Mouse (Mus musculus): ENCODE data around the gene Tymp. TPM values are rescaled to one million over a fixed set of nuclear protein-coding genes. Genes with fewer than 3 reads are reported as not detected.

Gene Tymp
- polyA plus RNA-seq, 1 experiment from 2014 or later: 1.4 TPM

DNA sequence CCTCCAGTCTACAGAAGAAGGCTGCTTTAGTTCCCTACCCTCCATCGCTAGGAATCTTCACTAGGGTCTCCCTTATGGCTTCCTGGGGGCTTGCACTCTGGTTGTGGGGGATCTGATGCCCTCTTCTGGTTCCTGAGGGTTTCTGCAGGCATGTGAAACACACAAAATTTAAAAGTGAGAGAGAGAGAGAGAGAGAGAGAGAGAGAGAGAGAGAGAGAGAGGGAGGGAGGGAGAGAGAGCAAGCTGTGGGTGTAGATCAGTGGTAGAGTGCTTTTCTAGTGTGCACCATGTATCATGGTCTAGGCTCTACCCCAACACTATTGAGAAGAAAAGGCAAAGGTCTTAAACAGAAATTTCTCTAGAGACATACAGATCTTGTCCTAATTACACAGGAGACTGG lies 35.2 kb downstream of the Tymp start:
- H3K4me1 ChIP-seq: no peaks in the 10 kb centered on the region
- H3K4me3 ChIP-seq: no peak overlapping the region
- H3K9me3 ChIP-seq: no peaks in the 10 kb centered on the region
- H3K36me3 ChIP-seq: no peaks in the 10 kb centered on the region
- no peak for DNase-seq (ENCODE audit: low spot score)
- 41% methylated on average over 1 of the region's 1 CpGs for WGBS
- no peak overlapping the region for H3K27ac ChIP-seq
- no peaks in the 10 kb centered on the region for H3K27me3 ChIP-seq (ENCODE audit: insufficient read depth, poor library complexity, severe bottlenecking)

GRCm38 (mm10) chr15:89340136-89340535 lies 36.7 kb downstream of the Tymp start:
- 75% methylated on average over 3 of the region's 3 CpGs for WGBS
- Histone ChIP-seq H3K4me1 (no peaks in the 10 kb centered on the region), H3K27ac (no peak overlapping the region)

DNA sequence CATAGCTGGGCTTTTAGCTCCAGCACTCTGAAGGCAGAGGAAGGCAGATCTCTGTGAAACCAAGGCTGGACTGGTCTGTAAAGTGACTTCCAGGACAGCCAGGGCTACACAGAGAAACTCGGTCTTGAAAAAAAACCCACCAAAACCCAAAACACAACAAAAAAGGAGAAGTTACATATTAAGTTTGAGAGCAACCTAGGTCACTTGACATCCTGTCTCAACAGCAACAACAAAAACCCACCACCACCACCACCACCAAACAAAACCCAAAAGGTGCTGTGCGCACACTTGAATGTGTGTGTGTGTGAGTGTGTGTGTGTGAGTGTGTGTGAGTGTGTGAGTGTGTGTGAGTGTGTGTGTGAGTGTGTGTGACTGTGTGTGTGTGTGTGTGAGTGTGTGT lies 37.1 kb downstream of the Tymp start:
- H3K4me1 ChIP-seq: no peaks in the 10 kb centered on the region
- H3K9me3 ChIP-seq: no peaks in the 10 kb centered on the region
- 85% methylated on average over 2 of the region's 2 CpGs for WGBS
- H3K27me3 ChIP-seq (ENCODE audit: insufficient read depth, poor library complexity, severe bottlenecking): no peaks in the 10 kb centered on the region
- H3K36me3 ChIP-seq: no peaks in the 10 kb centered on the region
- H3K27ac ChIP-seq: no peak overlapping the region
- no peak for DNase-seq (ENCODE audit: low spot score)
- no peak overlapping the region for H3K4me3 ChIP-seq

More at GRCm38 (mm10) chr15:89340136-89340535, 36.7 kb downstream of the Tymp start:
- H3K4me3 ChIP-seq: no peak overlapping the region
- DNase-seq (ENCODE audit: low spot score): no peak
- no peaks in the 10 kb centered on the region for H3K36me3 ChIP-seq
- no peaks in the 10 kb centered on the region for H3K9me3 ChIP-seq
- H3K27me3 ChIP-seq (ENCODE audit: insufficient read depth, poor library complexity, severe bottlenecking): no peaks in the 10 kb centered on the region

DNA sequence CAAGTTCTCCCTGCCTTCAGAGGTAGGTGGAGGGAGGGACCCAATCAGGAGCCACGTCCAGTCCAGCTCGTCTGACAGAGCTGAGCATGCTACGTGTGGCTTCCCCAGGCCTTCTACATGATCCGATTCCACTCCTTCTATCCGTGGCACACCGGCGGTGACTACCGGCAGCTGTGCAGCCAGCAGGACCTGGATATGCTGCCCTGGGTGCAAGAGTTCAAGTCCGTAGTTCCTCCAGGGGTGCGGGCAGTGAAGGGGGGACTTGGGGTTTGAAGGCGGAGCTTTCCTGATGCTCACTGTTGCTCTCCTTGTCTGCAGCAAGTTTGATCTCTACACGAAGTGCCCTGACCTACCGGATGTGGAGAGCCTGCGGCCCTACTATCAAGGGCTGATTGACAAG lies 40.4 kb downstream of the Tymp start:
- Histone ChIP-seq H3K4me3 (no peak overlapping the region), H3K27ac (no peak overlapping the region), H3K36me3 (no peaks in the 10 kb centered on the region), H3K27me3 (ENCODE audit: insufficient read depth, poor library complexity, severe bottlenecking) (no peaks in the 10 kb centered on the region), H3K9me3 (no peaks in the 10 kb centered on the region), H3K4me1 (no peaks in the 10 kb centered on the region)
- DNase-seq (ENCODE audit: low spot score): no peak
- whole genome bisulfite sequencing: 79% methylated on average over 14 of the region's 14 CpGs

GRCm38 (mm10) chr15:89334774-89335537 lies 41.9 kb downstream of the Tymp start:
- H3K27ac ChIP-seq: no peak overlapping the region
- WGBS: 80% methylated on average over 17 of the region's 17 CpGs
- no peak overlapping the region for H3K4me3 ChIP-seq
- DNase-seq (ENCODE audit: low spot score): no peak
- no peaks in the 10 kb centered on the region for H3K27me3 ChIP-seq (ENCODE audit: insufficient read depth, poor library complexity, severe bottlenecking)
- no peaks in the 10 kb centered on the region for H3K9me3 ChIP-seq
- H3K4me1 ChIP-seq: no peaks in the 10 kb centered on the region
- H3K36me3 ChIP-seq: no peaks in the 10 kb centered on the region

DNA sequence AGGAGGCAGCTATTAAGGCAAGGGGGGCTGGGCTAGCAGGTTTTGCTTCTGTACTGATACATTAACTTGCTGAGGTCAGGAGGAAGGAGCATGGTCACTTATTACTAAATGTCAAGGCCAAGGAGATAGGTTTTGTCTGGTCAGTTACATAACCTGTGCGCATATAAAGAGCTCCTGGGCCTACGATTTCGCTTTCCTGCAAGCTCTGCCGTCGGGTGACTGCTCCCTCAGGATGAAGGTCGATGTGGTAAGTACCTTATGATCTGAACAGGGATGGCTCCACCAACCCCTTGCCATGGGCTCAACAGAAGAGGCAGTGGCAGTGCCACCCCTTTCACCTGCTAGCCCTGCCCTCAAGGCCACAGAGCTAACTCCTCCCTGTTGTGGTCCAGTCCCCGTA lies 42.6 kb downstream of the Tymp start, which contains the start of gene Miox:
Gene Miox (plus strand): TSS at position 128 of the 400 bp plus-strand sequence.
- no peak within 1 kb of the TSS for H3K27ac ChIP-seq
- 82% methylated on average over 7 of the region's 7 CpGs for WGBS
- H3K36me3 ChIP-seq: no peaks in the 10 kb centered on the region

GRCm38 (mm10) chr15:89326441-89326840 lies 50.4 kb downstream of the Tymp start:
- Histone ChIP-seq H3K36me3 (no peaks in the 10 kb centered on the region), H3K27me3 (ENCODE audit: insufficient read depth, poor library complexity, severe bottlenecking) (peaks cover 25% of the 10 kb centered on the region; the same call in 1 of the 2 replicates), H3K4me1 (peaks cover 11% of the 10 kb centered on the region), H3K27ac (no peak overlapping the region), H3K9me3 (no peaks in the 10 kb centered on the region), H3K4me3 (no peak overlapping the region)
- 60% methylated on average over 5 of the region's 5 CpGs for WGBS
- no peak for DNase-seq (ENCODE audit: low spot score)

More for the DNA sequence above, 42.6 kb downstream of the Tymp start, which contains the start of gene Miox:
- Histone ChIP-seq H3K4me3 (no peak within 1 kb of the TSS), H3K4me1 (no peaks in the 10 kb centered on the region), H3K27me3 (ENCODE audit: insufficient read depth, poor library complexity, severe bottlenecking) (no peaks in the 10 kb centered on the region), H3K9me3 (no peaks in the 10 kb centered on the region)
- DNase-seq (ENCODE audit: low spot score): no peak

DNA sequence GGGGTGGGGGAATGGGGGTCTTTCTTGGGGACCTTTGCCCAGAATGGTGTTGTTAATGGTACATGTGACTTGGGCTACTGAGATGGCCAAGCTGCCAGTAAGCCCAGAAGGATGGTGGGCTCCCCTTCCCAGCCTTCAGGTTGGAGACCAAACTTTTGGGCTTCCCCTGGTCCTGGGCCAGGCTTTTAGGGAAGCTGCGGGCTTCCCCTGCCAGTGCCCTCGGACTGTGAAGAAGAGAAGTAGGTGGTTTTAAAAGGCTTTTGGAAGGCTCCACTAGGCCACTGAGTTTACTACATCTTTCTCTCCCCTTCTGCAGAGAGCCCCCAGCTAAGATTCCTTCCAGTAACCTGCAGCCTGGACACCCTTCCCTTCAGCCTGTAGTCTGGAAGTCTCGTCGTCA lies 53.2 kb downstream of the Tymp start:
- no peaks in the 10 kb centered on the region for H3K9me3 ChIP-seq
- peaks cover 29% of the 10 kb centered on the region; the same call in 1 of the 2 replicates for H3K27me3 ChIP-seq (ENCODE audit: insufficient read depth, poor library complexity, severe bottlenecking)
- H3K36me3 ChIP-seq: no peaks in the 10 kb centered on the region
- H3K4me1 ChIP-seq: peaks cover 11% of the 10 kb centered on the region
- peak overlapping the region; percentile 57 for H3K4me3 ChIP-seq
- no peak for DNase-seq (ENCODE audit: low spot score)
- H3K27ac ChIP-seq: no peak overlapping the region; the same call in 1 of the 2 replicates
- WGBS: 78% methylated on average over 4 of the region's 4 CpGs

DNA sequence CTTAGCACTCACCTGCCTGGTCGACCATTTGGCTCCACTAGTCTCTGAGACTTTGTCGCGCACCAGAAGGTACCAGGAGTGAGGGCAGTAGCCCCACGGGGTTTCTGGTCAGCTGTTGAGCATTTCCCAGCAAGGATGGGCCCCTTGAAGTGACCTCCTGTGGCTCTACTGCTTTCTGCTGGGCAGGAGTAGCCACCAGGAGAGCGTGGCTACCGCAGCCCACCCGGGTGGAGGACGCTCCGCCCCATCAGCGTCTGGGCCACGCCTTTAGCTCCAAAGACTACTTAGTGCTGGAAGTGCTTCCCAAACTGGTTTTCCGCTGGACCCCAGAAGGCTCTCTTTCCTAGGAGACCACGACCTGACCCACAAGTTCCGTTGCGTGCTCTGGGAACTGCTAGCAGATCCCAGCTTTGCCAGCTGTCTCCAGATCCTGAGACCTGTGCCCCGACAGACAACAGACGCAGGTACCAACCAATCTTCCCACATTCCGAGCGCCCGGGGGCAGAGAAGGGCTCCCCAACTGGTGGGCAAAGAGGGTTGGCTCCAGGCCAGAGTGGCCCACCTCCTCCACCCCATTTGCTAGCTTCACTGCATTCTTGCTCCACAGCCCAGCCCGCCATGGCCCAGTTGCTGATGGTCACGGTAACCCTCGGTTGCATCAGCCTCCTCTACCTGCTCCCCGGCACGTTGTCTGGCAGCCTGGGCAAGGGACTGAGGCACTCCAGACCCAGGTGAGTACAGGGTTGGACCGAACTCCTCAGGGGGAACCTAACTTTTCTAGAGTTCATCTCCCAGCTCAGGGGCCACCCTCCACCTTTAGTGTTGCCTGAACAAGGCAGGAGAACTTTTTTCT lies 53.9 kb downstream of the Tymp start, which contains the start of gene Adm2:
Gene Adm2 (plus strand): TSS at position 51 of the 853 bp plus-strand sequence.
- Histone ChIP-seq H3K4me3 (peak within 1 kb of the TSS; percentile 57), H3K4me1 (peaks cover 11% of the 10 kb centered on the region), H3K36me3 (no peaks in the 10 kb centered on the region), H3K27ac (peak within 1 kb of the TSS; percentile 70), H3K9me3 (no peaks in the 10 kb centered on the region), H3K27me3 (ENCODE audit: insufficient read depth, poor library complexity, severe bottlenecking) (peaks cover 29% of the 10 kb centered on the region; the same call in 1 of the 2 replicates)
- no peak for DNase-seq (ENCODE audit: low spot score)
- WGBS: 5% methylated on average over 26 of the region's 26 CpGs

Other genes starting within 250 kb of the Tymp start
- gene Hdac10, start 248.3 kb downstream of the Tymp start, polyA plus RNA-seq (2016; fragmentation: Nextera tagmentation; extraction: Ambion mirVana): 18.5 and 19.0 TPM in 2 replicates
- 25.4 and 26.4 TPM in 2 replicates for gene Mapk12, start 236.3 kb downstream of the Tymp start, polyA plus RNA-seq (2016; fragmentation: Nextera tagmentation; extraction: Ambion mirVana)
- 4.2 and 4.8 TPM in 2 replicates for gene Mapk11, start 227.4 kb downstream of the Tymp start, polyA plus RNA-seq (2016; fragmentation: Nextera tagmentation; extraction: Ambion mirVana)
- 106 and 117 TPM in 2 replicates for gene Plxnb2, start 196.3 kb downstream of the Tymp start, polyA plus RNA-seq (2016; fragmentation: Nextera tagmentation; extraction: Ambion mirVana)
- gene Dennd6b, start 180.5 kb downstream of the Tymp start, polyA plus RNA-seq (2016; fragmentation: Nextera tagmentation; extraction: Ambion mirVana): 23.1 and 23.5 TPM in 2 replicates
- gene Ppp6r2, start 165.5 kb downstream of the Tymp start, polyA plus RNA-seq (2016; fragmentation: Nextera tagmentation; extraction: Ambion mirVana): 12.4 and 23.5 TPM in 2 replicates
- gene Sbf1, start 61.7 kb downstream of the Tymp start, polyA plus RNA-seq (2016; fragmentation: Nextera tagmentation; extraction: Ambion mirVana): 53.3 and 57.2 TPM in 2 replicates
- gene Adm2, start 54.3 kb downstream of the Tymp start, polyA plus RNA-seq (2016; fragmentation: Nextera tagmentation; extraction: Ambion mirVana): 0.39 and 0.65 TPM in 2 replicates
- gene Miox, start 42.6 kb downstream of the Tymp start, polyA plus RNA-seq (2016; fragmentation: Nextera tagmentation; extraction: Ambion mirVana): not detected in 2 replicates
- gene Lmf2, start 21.4 kb downstream of the Tymp start, polyA plus RNA-seq (2016; fragmentation: Nextera tagmentation; extraction: Ambion mirVana): 51.5 and 55.2 TPM in 2 replicates
- 137 and 150 TPM in 2 replicates for gene Ncaph2, start 21.3 kb downstream of the Tymp start, polyA plus RNA-seq (2016; fragmentation: Nextera tagmentation; extraction: Ambion mirVana)
- 8.1 TPM in 2 replicates for gene Sco2, start 3.2 kb downstream of the Tymp start, polyA plus RNA-seq (2016; fragmentation: Nextera tagmentation; extraction: Ambion mirVana)
- gene Odf3b, start 2.2 kb upstream of the Tymp start, polyA plus RNA-seq (2016; fragmentation: Nextera tagmentation; extraction: Ambion mirVana): 0.31 and 0.38 TPM in 2 replicates
- 0.06 TPM in 1 of 2 replicates, not detected in the other for gene Klhdc7b, start 7.9 kb upstream of the Tymp start, polyA plus RNA-seq (2016; fragmentation: Nextera tagmentation; extraction: Ambion mirVana)
- not detected in 2 replicates for gene Syce3, start 33.5 kb upstream of the Tymp start, polyA plus RNA-seq (2016; fragmentation: Nextera tagmentation; extraction: Ambion mirVana)
- 73.9 and 147 TPM in 2 replicates for gene Cpt1b, start 48.8 kb upstream of the Tymp start, polyA plus RNA-seq (2016; fragmentation: Nextera tagmentation; extraction: Ambion mirVana)
- gene C730034F03Rik, start 52.5 kb upstream of the Tymp start, polyA plus RNA-seq (2016; fragmentation: Nextera tagmentation; extraction: Ambion mirVana): 2.7 and 3.4 TPM in 2 replicates
- gene Gm44502, start 52.7 kb upstream of the Tymp start, polyA plus RNA-seq (2016; fragmentation: Nextera tagmentation; extraction: Ambion mirVana): 0.38 and 0.58 TPM in 2 replicates
- gene Chkb, start 52.9 kb upstream of the Tymp start, polyA plus RNA-seq (2016; fragmentation: Nextera tagmentation; extraction: Ambion mirVana): 64.7 and 64.8 TPM in 2 replicates
- 0.44 and 0.99 TPM in 2 replicates for gene Mapk8ip2, start 76.9 kb upstream of the Tymp start, polyA plus RNA-seq (2016; fragmentation: Nextera tagmentation; extraction: Ambion mirVana)
- gene Arsa, start 100.4 kb upstream of the Tymp start, polyA plus RNA-seq (2016; fragmentation: Nextera tagmentation; extraction: Ambion mirVana): 14.2 and 14.3 TPM in 2 replicates
- gene Shank3, start 122.6 kb upstream of the Tymp start, polyA plus RNA-seq (2016; fragmentation: Nextera tagmentation; extraction: Ambion mirVana): 2.1 and 2.6 TPM in 2 replicates
- gene Acr, start 191.3 kb upstream of the Tymp start, polyA plus RNA-seq (2016; fragmentation: Nextera tagmentation; extraction: Ambion mirVana): 0.16 and 0.17 TPM in 2 replicates
- 23.2 and 35.1 TPM in 2 replicates for gene Rabl2, start 214.9 kb upstream of the Tymp start, polyA plus RNA-seq (2016; fragmentation: Nextera tagmentation; extraction: Ambion mirVana)

Data from heart, embryonic 10.5 days (tissue).